Mouse (Mus musculus) G1E (cell line): Measurements from ENCODE around the gene Ndufaf4.

Experiments used
- CTCF ChIP-seq: IDR thresholded peaks from 2 replicates; pipeline ENCODE4 v1.5.1; 2012; ENCODE audit warnings: low read depth, low read length, inconsistent platforms, mixed read lengths
- GATA1 ChIP-seq: IDR thresholded peaks from 2 replicates; pipeline ENCODE4 v1.6.1; 2012; ENCODE audit warnings: borderline replicate concordance, low read length, inconsistent platforms, mixed read lengths
- GATA2 ChIP-seq: IDR thresholded peaks from 2 replicates; pipeline ENCODE4 v1.6.1; 2012; ENCODE audit warnings: low read depth, low read length, inconsistent platforms, borderline replicate concordance
- POLR2AphosphoS5 ChIP-seq: IDR thresholded peaks from 2 replicates; pipeline ENCODE4 v1.6.1; 2012; ENCODE audit warnings: low read depth, low read length, inconsistent platforms; ENCODE audit not compliant: insufficient replicate concordance
- TAL1 ChIP-seq: conservative IDR thresholded peaks from 2 replicates; pipeline ENCODE4 v1.6.1; 2012; ENCODE audit warnings: low read depth, low read length, inconsistent platforms, mixed read lengths

DNA sequence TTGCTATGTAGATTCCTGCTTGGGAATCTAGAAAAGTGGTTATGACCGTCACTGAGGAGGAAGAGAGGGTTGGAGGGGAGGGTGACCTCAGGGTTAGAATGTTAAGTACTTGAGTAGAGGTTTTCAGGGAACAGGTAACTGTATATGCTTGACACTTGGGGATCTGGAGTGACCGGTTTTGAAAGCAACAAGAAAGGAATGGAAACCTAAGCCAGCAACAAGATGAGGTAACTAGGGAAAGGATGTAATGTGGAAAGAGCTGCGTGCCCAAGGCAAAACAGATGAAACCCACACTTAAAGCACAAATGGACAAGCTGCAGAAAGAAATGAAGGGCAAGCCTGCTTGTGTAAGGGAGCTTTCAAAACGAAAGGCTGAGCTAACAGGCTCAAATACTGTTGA is 28.7 kb upstream of the Ndufaf4 start:
- TF ChIP-seq CTCF, result no peak
- TF ChIP-seq TAL1, result no peak
- no peak for TF ChIP-seq POLR2AphosphoS5
- no peak for TF ChIP-seq GATA2
- no peak for TF ChIP-seq GATA1
